Mouse (Mus musculus) liver, embryonic 14.5 days (tissue): Measurements from ENCODE around the gene Bcl2l13. TPM values are rescaled to one million over a fixed set of nuclear protein-coding genes. Genes with fewer than 3 reads are reported as not detected.
"Not testable (repeated sequence)": the region's sequence is repeated elsewhere in the genome, so short reads cannot be mapped to it uniquely, and the experiment has no call there.

Experiments used
- ATAC-seq: fragments of 200-750 bp; cut with Nextera tagmentation; 2 replicates; pipeline ENCODE4 v1.8.0; 2017; ENCODE audit warnings: moderate number of reproducible peaks, mild to moderate bottlenecking, moderate library complexity; ENCODE audit not compliant: insufficient read depth
- DNase-seq, 3 experiments: peaks; one replicate each; pipeline ENCODE4 v3.0.0-alpha.2; 2012 to 2013; ENCODE audit warnings: low read depth in 3 of 3, low spot score in 3 of 3
- H3K27ac ChIP-seq: fragments of 300-500 bp; sonication (generic); 2 replicates; pipeline ENCODE4 v1.5.1; 2014; ENCODE audit warnings: moderate library complexity, mild to moderate bottlenecking, control low read depth, inconsistent platforms
- H3K27me3 ChIP-seq: fragments of 300-500 bp; sonication (generic); 2 replicates; pipeline ENCODE4 v1.6.1; 2014; ENCODE audit warnings: mild to moderate bottlenecking, low read length, moderate library complexity; ENCODE audit not compliant: control insufficient read depth, insufficient read depth
- H3K36me3 ChIP-seq: fragments of 300-500 bp; sonication (generic); replicated peaks from 2 replicates; pipeline ENCODE4 v1.6.1; 2014; ENCODE audit warnings: low read depth; ENCODE audit not compliant: control insufficient read depth, insufficient read depth
- H3K4me1 ChIP-seq, 2 experiments: fragments of 200-500 bp in 1 of 2; fragments of 300-500 bp in 1 of 2; sonication (generic) in 1 of 2; replicated peaks; 2 replicates each; pipeline ENCODE4 v1.6.1; 2012 to 2014; ENCODE audit warnings: antibody characterized with exemption in 1 of 2, inconsistent platforms in 1 of 2, low read length in 1 of 2; ENCODE audit not compliant: control insufficient read depth in 2 of 2, insufficient read depth in 2 of 2
- H3K4me2 ChIP-seq: fragments of 300-500 bp; sonication (generic); 2 replicates; pipeline ENCODE4 v1.6.1; 2014; ENCODE audit warnings: low read depth, mild to moderate bottlenecking, control low read depth, moderate library complexity
- H3K4me3 ChIP-seq, 2 experiments: fragments of 200-500 bp in 1 of 2; fragments of 300-500 bp in 1 of 2; sonication (generic) in 1 of 2; 2 replicates each; pipeline ENCODE4 v1.5.1; 2012 to 2014; ENCODE audit warnings: low read depth in 2 of 2, low read length in 2 of 2, mild to moderate bottlenecking in 2 of 2, control low read depth in 1 of 2, inconsistent platforms in 1 of 2, moderate library complexity in 1 of 2; ENCODE audit not compliant: insufficient read depth in 1 of 2
- H3K9ac ChIP-seq: fragments of 300-500 bp; sonication (generic); replicated peaks from 2 replicates; pipeline ENCODE4 v1.6.1; 2014; ENCODE audit warnings: mild to moderate bottlenecking, control low read depth, moderate library complexity
- H3K9me3 ChIP-seq: fragments of 300-500 bp; sonication (generic); 2 replicates; pipeline ENCODE4 v1.6.1; 2016; ENCODE audit warnings: low read length, mixed read lengths; ENCODE audit not compliant: control insufficient read depth
- CTCF ChIP-seq: IDR thresholded peaks from 2 replicates; pipeline ENCODE4 v1.5.1; 2016; ENCODE audit warnings: antibody characterized with exemption, low read depth, control low read depth
- EP300 ChIP-seq: IDR thresholded peaks from 2 replicates; pipeline ENCODE4 v1.6.1; 2016; ENCODE audit warnings: antibody characterized with exemption, low read depth
- WGBS: fragments of 180-500 bp; shearing (Covaris S2); extraction: QIAGEN DNeasy Blood & Tissue Kit; methylation state at CpG from one replicate; pipeline ENCODE4 v1.1.7; 2014; ENCODE audit not compliant: insufficient replicate concordance; 5-methylcytosine and 5-hydroxymethylcytosine counted together
- polyA plus RNA-seq, 2 experiments: library from polyadenylated mRNA; depleted of rRNA in 1 of 2; stranded (reverse) in 1 of 2; unstranded in 1 of 2; fragments of >200 nt; fragmentation: Nextera tagmentation in 1 of 2; extraction: Ambion mirVana in 1 of 2; gene quantifications; 2 replicates each; pipeline versions ENCODE4 v1.2.1 to v1.2.3; 2012 to 2014

Gene Bcl2l13
- polyA plus RNA-seq, 2 experiments, result 18.1 to 28.6 TPM

GRCm38 (mm10) chr6:120924791-120925321 is 88.8 kb downstream of the Bcl2l13 start:
- H3K9ac ChIP-seq, DNase-seq, H3K4me2 ChIP-seq, H3K4me1 ChIP-seq, H3K27me3 ChIP-seq, H3K36me3 ChIP-seq, H3K27ac ChIP-seq, H3K9me3 ChIP-seq, H3K4me3 ChIP-seq: not testable (repeated sequence)
- WGBS, result 53% methylated on average over 2 of the region's 2 CpGs
- ATAC-seq, result peak; percentile 61
- TF ChIP-seq EP300 (0 out of 2 replicates have a peak, but pooled peaks have one; percentile 23), CTCF (peak; percentile 33)

DNA sequence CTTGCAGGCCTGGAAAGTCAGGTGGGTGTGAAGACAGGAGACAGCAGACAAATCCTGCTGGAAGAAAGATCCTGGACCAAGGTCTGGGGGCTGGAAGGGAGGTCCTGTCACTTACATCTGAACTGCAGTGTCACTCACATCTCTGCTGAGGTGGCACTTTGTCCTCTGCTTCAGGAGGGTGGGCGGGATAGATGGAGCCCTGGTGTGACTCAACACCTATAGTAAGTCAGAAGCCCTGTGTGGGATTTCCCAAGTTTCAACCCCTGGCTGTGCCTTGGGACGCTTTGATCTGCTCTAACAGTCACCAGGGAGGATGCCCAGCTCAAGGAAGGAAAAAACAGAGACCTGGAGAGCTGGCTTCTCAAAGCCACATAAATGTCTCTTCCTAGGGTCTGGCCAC is 90.9 kb downstream of the Bcl2l13 start:
- H3K27me3 ChIP-seq, result no peaks in the 10 kb centered on the region
- no peaks in the 10 kb centered on the region; the same call in 1 of the 2 replicates for H3K36me3 ChIP-seq
- no peak overlapping the region for H3K4me3 ChIP-seq
- 44% methylated on average over 2 of the region's 2 CpGs for WGBS
- H3K4me2 ChIP-seq, result no peak overlapping the region
- H3K9me3 ChIP-seq, result no peaks in the 10 kb centered on the region
- TF ChIP-seq CTCF (no peak), EP300 (no peak)
- no peak overlapping the region for H3K27ac ChIP-seq
- H3K4me1 ChIP-seq, result peaks cover 0 to 13% of the 10 kb centered on the region in 2 experiments; a peak in 2 of 4 replicates
- H3K9ac ChIP-seq, result no peak overlapping the region
- ATAC-seq (no peak), DNase-seq (no peak)

- TF ChIP-seq EP300 (no peak), CTCF (no peak)
- H3K9me3 ChIP-seq, result no peaks in the 10 kb centered on the region
- ATAC-seq (no peak), DNase-seq (no peak)
- H3K9ac ChIP-seq, result no peak overlapping the region
- H3K27ac ChIP-seq, result no peak overlapping the region
- 72% methylated on average over 3 of the region's 3 CpGs for WGBS
- H3K36me3 ChIP-seq, result no peaks in the 10 kb centered on the region; the same call in 1 of the 2 replicates
- peaks cover 0 to 14% of the 10 kb centered on the region in 2 experiments; a peak in 2 of 4 replicates for H3K4me1 ChIP-seq
- H3K27me3 ChIP-seq, result no peaks in the 10 kb centered on the region
- no peak overlapping the region for H3K4me3 ChIP-seq
- no peak overlapping the region for H3K4me2 ChIP-seq
These were observed 91.8 kb downstream of the Bcl2l13 start for GRCm38 (mm10) chr6:120927765-120928164.

GRCm38 (mm10) chr6:120929421-120929820 is 93.4 kb downstream of the Bcl2l13 start:
- Histone ChIP-seq H3K9ac (no peak overlapping the region), H3K4me3 (no peak overlapping the region), H3K4me1 (peaks cover 0 to 16% of the 10 kb centered on the region in 2 experiments; a peak in 2 of 4 replicates), H3K9me3 (no peaks in the 10 kb centered on the region), H3K36me3 (no peaks in the 10 kb centered on the region; the same call in none of the 2 replicates), H3K4me2 (no peak overlapping the region), H3K27me3 (no peaks in the 10 kb centered on the region), H3K27ac (no peak overlapping the region)
- DNase-seq, result no peak
- no peak for ATAC-seq
- TF ChIP-seq EP300, result no peak
- TF ChIP-seq CTCF, result no peak
- 65% methylated on average over 1 of the region's 1 CpGs for WGBS

DNA sequence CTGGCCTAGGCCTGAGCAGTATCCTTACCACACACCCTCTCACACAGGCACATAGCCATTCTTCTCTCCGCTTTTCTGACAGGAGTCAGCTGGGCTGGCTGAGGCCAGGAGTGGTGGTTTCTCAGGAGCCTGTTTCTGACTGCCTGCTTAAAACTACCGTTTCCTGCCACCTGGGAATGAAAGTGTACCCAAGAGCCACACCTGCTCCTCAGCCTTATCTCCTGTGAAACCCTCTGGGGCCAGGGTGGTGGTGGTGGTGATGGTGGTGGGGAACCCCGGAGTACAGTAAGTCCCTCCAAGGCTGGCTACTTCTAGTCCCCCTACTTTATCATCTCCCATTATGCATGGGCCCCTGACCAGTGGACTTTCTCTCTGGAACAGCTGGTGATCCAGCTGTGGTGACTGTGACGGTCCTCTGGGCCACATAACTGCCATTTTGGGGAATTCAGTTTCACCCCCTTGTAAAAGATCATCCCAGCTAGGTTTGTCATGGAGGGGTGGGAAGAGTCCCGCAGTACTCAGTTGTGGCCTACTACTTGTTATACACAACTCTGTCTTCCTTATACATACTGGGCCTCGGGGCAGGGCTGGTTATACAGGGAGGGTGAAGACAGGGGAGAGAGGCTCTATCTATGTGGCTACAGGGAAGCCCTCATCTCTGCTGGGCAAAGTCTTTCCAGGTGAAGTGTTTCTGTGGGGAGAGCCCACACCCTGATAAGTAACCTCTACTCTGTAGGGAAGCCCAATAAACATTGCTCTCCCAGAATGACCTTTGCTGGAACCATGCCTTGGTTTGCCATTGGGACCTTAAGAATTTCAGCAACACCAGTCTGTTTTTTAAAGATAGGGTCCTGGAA is 94.7 kb downstream of the Bcl2l13 start:
- DNase-seq (no peak), ATAC-seq (peak; percentile 45; the same call in 1 of the 2 replicates)
- H3K4me2 ChIP-seq, result no peak overlapping the region
- no peak overlapping the region for H3K9ac ChIP-seq
- H3K36me3 ChIP-seq, result no peaks in the 10 kb centered on the region; the same call in none of the 2 replicates
- H3K27ac ChIP-seq, result no peak overlapping the region
- WGBS, result 50% methylated on average over 6 of the region's 6 CpGs
- no peak overlapping the region for H3K4me3 ChIP-seq
- H3K4me1 ChIP-seq, result peaks cover 0 to 16% of the 10 kb centered on the region in 2 experiments; a peak in 2 of 4 replicates
- no peaks in the 10 kb centered on the region for H3K9me3 ChIP-seq
- no peaks in the 10 kb centered on the region for H3K27me3 ChIP-seq
- TF ChIP-seq EP300 (no peak), CTCF (no peak)
